Mouse (Mus musculus): ENCODE results near the gene Zbtb17.

GRCm38 (mm10) chr4:141461088-141461487 lies 16.6 kb downstream of the Zbtb17 start:
- no peak for TF ChIP-seq EP300 (IDR thresholded peaks at IDR 0.05; ENCODE audit: low read depth)
- TF ChIP-seq CTCF (IDR thresholded peaks at IDR 0.05; ENCODE audit: low read depth), result no peak
